Mouse (Mus musculus): ENCODE measurements around the gene Gdf11. TPM values are rescaled to one million over a fixed set of nuclear protein-coding genes. Genes with fewer than 3 reads are reported as not detected.

Gene Gdf11
- polyA plus RNA-seq, 1 experiment: 17.0 TPM

DNA sequence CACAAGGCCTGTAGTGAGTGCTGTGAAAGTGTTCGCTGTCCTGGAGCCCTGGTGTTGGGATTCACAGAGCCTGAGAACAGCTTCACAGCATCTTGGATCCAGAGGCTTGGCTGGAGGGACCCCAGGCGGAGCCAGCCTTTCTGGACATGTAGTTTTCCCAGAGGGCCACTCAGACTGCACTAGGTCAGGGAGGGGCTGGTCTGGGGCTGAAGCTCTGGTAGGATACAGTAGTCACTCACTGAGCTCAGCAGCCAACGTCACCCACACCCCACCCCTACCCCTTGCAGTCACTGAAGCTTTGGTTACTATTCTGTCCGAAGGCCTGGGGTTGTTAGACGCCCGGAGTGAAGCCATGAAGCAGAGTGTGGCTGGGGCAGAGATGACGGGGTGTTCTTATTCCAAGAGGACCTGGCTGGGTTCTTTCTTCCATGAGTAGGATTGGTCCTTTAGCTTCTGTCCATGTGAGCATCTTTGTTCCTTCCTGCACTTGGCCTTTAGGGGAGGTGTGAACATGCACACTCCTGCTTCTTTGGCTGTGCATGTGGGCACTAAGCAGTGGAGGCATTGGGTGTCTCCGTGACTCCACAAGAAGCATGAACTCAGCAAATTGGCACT is 44.4 kb upstream of the Gdf11 start:
- no peak for TF ChIP-seq MYOD1 (IDR thresholded peaks at IDR 0.05; ENCODE audit: control insufficient read depth, insufficient read length, low read depth)
- TF ChIP-seq MYOG (IDR thresholded peaks at IDR 0.05; ENCODE audit: control insufficient read depth, extremely low read depth, insufficient read length): no peak
- no peak for TF ChIP-seq MAX (IDR thresholded peaks at IDR 0.05)
- TF ChIP-seq FOSL1 (IDR thresholded peaks at IDR 0.05; ENCODE audit: insufficient read depth, low read length, poor library complexity, severe bottlenecking): no peak
- no peak for TF ChIP-seq CTCF (IDR thresholded peaks at IDR 0.05; ENCODE audit: control insufficient read depth, insufficient read depth, insufficient read length)
- no peak for TF ChIP-seq CEBPB (IDR thresholded peaks at IDR 0.05; ENCODE audit: low read depth)
- no peak for TF ChIP-seq USF1 (IDR thresholded peaks at IDR 0.05; ENCODE audit: low read depth)
- Histone ChIP-seq H3K79me2 (ENCODE audit: control insufficient read depth, insufficient read depth) (peaks cover 67% of the 10 kb centered on the region), H3K36me3 (ENCODE audit: control insufficient read depth, insufficient read depth) (peaks cover 13% of the 10 kb centered on the region), H3K27me3 (ENCODE audit: control insufficient read depth, insufficient read depth, insufficient read length) (no peaks in the 10 kb centered on the region), H3K79me3 (ENCODE audit: low read depth) (peaks cover 35% of the 10 kb centered on the region), H3K4me3 (ENCODE audit: insufficient read depth, poor library complexity, severe bottlenecking) (peak overlapping the region; percentile 54), H3ac (ENCODE audit: control insufficient read depth, insufficient read length, low read depth) (peak overlapping the region; percentile 77)

DNA sequence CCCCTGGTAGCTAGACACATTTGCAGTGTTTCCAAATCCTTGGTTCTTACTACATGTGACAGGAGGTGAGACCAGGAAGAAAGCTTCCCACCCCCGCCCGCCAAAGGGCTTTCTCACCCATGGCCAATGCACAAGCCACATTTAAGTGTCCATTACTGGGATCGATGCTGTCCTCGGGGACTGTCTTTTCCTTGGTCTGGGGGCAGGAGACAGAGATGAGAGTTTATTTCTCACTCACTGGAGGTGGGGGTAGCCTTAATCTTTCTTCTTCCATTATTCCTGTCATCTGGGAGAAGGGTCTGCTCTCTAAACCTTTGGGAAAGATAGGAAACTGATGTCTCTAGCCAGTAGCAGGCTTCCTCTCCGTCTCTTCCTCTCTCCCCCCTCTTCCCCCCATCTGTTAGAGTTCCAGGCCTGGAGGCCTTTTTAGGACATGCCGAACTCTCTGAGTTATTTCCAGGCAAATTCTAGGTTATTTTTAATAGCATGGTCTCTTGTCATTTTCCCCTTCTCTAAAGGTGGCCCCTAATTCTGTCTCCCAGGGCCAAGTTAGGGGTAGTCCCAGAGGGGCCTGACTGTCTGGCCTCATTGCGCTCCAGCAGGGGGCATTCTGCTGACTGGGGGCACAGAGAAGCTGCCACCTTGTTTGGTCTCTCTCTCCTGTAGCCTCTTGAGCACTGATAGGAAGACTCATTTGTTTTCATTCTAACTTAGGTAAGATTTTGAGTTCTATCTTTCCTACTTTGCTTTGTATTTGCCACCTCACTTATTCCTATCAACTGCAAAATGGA is 43.7 kb upstream of the Gdf11 start:
- TF ChIP-seq MYOG (IDR thresholded peaks at IDR 0.05; ENCODE audit: control insufficient read depth, extremely low read depth, insufficient read length) (no peak), CTCF (IDR thresholded peaks at IDR 0.05; ENCODE audit: control insufficient read depth, insufficient read depth, insufficient read length) (peak; percentile 68)
- H3K4me3 ChIP-seq (ENCODE audit: insufficient read depth, poor library complexity, severe bottlenecking): peak overlapping the region; percentile 54
- H3K79me2 ChIP-seq (ENCODE audit: control insufficient read depth, insufficient read depth): peaks cover 64% of the 10 kb centered on the region
- peak overlapping the region; percentile 77 for H3ac ChIP-seq (ENCODE audit: control insufficient read depth, insufficient read length, low read depth)
- H3K27me3 ChIP-seq (ENCODE audit: control insufficient read depth, insufficient read depth, insufficient read length): no peaks in the 10 kb centered on the region
- peaks cover 35% of the 10 kb centered on the region for H3K79me3 ChIP-seq (ENCODE audit: low read depth)
- H3K36me3 ChIP-seq (ENCODE audit: control insufficient read depth, insufficient read depth): peaks cover 5% of the 10 kb centered on the region

DNA sequence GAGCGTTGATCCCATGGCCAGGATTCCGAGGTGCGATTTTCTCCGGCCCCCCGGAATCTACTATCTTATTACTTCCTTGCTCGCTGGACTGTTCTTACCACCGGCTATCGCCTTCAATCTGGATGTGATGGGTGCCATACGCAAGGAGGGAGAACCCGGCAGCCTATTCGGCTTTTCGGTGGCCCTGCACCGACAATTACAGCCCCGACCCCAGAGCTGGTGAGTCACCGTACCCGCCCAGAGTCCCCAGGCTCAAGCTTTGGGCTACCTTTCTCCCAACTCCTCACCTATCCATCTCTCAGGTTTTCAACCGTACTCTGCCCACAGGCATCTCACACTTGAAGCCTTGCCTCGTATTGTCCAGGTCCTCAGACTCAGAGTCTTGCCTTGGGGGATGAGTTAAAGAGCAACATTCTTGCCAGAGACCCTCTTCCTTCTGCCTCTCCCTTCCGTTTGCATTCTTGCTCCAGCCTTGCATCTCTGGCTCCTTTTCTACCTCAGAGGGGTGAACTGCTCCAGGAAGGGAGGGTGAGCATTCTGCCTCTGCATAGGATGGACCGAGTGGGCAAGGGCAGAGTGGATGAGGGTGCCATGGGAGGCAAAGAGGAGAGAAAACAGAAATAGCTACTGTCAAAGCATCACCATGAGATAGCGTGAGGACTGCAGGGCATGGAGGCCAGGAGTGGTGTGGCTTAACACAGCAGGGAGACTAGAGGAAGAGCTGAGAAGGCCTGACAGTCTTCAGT is 42.6 kb upstream of the Gdf11 start:
- peaks cover 35% of the 10 kb centered on the region for H3K79me3 ChIP-seq (ENCODE audit: low read depth)
- H3K4me3 ChIP-seq (ENCODE audit: insufficient read depth, poor library complexity, severe bottlenecking): peak overlapping the region; percentile 54
- H3K27me3 ChIP-seq (ENCODE audit: control insufficient read depth, insufficient read depth, insufficient read length): no peaks in the 10 kb centered on the region
- peak overlapping the region; percentile 84 for H3ac ChIP-seq (ENCODE audit: control insufficient read depth, insufficient read length, low read depth)
- TF ChIP-seq MYOD1 (IDR thresholded peaks at IDR 0.05; ENCODE audit: control insufficient read depth, insufficient read length, low read depth): no peak
- H3K79me2 ChIP-seq (ENCODE audit: control insufficient read depth, insufficient read depth): peaks cover 54% of the 10 kb centered on the region
- H3K36me3 ChIP-seq (ENCODE audit: control insufficient read depth, insufficient read depth): no peaks in the 10 kb centered on the region

DNA sequence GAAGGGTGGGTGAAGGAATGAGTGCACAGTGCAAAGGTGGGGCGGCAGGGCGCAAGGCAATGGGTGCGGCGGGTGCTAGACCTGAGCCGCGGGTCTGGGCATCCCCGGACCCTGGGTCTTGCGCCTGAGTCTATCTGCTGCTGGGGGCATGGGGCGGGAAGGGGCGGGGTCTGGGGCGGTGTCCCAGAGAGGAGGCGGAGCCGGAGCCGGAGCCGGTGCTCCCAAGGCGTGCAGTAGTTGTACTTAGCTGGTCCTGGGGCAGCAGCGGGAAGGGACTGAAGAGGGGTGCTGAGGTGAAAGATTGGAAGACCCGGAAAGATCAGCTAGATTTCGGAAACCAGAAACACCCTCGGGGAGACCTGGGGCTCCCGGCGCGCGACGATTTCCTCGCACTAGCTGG is 42.1 kb upstream of the Gdf11 start, which contains the start of gene Itga7:
Itga7 (plus strand) TSS at position 245 of the 400 bp plus-strand sequence.
- H3ac ChIP-seq (ENCODE audit: control insufficient read depth, insufficient read length, low read depth): peak within 1 kb of the TSS; percentile 84
- TF ChIP-seq USF1 (IDR thresholded peaks at IDR 0.05; ENCODE audit: low read depth): no peak
- no peak for TF ChIP-seq MYOD1 (IDR thresholded peaks at IDR 0.05; ENCODE audit: control insufficient read depth, insufficient read length, low read depth)
- no peak for TF ChIP-seq MAX (IDR thresholded peaks at IDR 0.05)
- TF ChIP-seq FOSL1 (IDR thresholded peaks at IDR 0.05; ENCODE audit: insufficient read depth, low read length, poor library complexity, severe bottlenecking): no peak
- TF ChIP-seq CEBPB (IDR thresholded peaks at IDR 0.05; ENCODE audit: low read depth): no peak
- no peak for TF ChIP-seq MYOG (IDR thresholded peaks at IDR 0.05; ENCODE audit: control insufficient read depth, extremely low read depth, insufficient read length)
- TF ChIP-seq CTCF (IDR thresholded peaks at IDR 0.05; ENCODE audit: control insufficient read depth, insufficient read depth, insufficient read length): no peak
- H3K79me3 ChIP-seq (ENCODE audit: low read depth): peaks cover 32% of the 10 kb centered on the region
- H3K4me3 ChIP-seq (ENCODE audit: insufficient read depth, poor library complexity, severe bottlenecking): peak within 1 kb of the TSS; percentile 54
- H3K27me3 ChIP-seq (ENCODE audit: control insufficient read depth, insufficient read depth, insufficient read length): no peaks in the 10 kb centered on the region
- peaks cover 49% of the 10 kb centered on the region for H3K79me2 ChIP-seq (ENCODE audit: control insufficient read depth, insufficient read depth)
- H3K36me3 ChIP-seq (ENCODE audit: control insufficient read depth, insufficient read depth): no peaks in the 10 kb centered on the region

DNA sequence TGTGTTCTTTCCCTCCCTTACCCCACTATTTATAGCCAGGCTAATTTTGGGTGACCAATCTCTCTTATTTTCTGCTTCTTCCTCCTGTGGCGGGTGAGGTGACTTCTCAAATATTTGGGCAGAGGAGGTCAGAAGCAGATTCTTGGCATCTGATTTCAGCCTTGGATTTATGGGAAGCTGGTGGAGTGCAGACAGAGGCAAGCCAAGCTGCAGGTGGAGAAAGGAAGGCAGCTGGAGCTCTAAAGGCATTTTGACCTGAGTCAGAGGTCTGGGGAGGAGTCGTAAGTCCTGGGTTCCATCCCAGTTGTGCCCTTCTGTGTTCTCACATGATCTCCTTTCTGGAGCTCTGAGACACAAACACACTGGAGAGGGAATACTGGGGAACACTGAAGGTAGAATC is 39.9 kb upstream of the Gdf11 start:
- TF ChIP-seq MAX (IDR thresholded peaks at IDR 0.05) (peak; percentile 14), FOSL1 (IDR thresholded peaks at IDR 0.05; ENCODE audit: insufficient read depth, low read length, poor library complexity, severe bottlenecking) (no peak), MYOD1 (IDR thresholded peaks at IDR 0.05; ENCODE audit: control insufficient read depth, insufficient read length, low read depth) (peak; percentile 78), USF1 (IDR thresholded peaks at IDR 0.05; ENCODE audit: low read depth) (no peak)
- Histone ChIP-seq H3K79me3 (ENCODE audit: low read depth) (peaks cover 19% of the 10 kb centered on the region), H3K79me2 (ENCODE audit: control insufficient read depth, insufficient read depth) (peaks cover 28% of the 10 kb centered on the region), H3K36me3 (ENCODE audit: control insufficient read depth, insufficient read depth) (no peaks in the 10 kb centered on the region), H3ac (ENCODE audit: control insufficient read depth, insufficient read length, low read depth) (no peak overlapping the region), H3K27me3 (ENCODE audit: control insufficient read depth, insufficient read depth, insufficient read length) (no peaks in the 10 kb centered on the region), H3K4me3 (ENCODE audit: insufficient read depth, poor library complexity, severe bottlenecking) (no peak overlapping the region)
